Mouse (Mus musculus) testis, postnatal 14 days (tissue): ENCODE results near the gene Six3.

ENCODE experiments used
- DNase-seq: peaks from one replicate; pipeline ENCODE4 v3.0.0; 2021; ENCODE audit warnings: low spot score

The Six3 gene

GRCm38 (mm10) chr17:85613266-85613860 lies at the start of gene Six3:
Gene Six3 (plus strand): TSS chr17:85613608.
- DNase-seq = no peak

GRCm38 (mm10) chr17:85564107-85564506 lies 49.3 kb upstream of the Six3 start:
- no peak for DNase-seq

- DNase-seq = no peak
These were observed 39.4 kb upstream of the Six3 start for GRCm38 (mm10) chr17:85574023-85574422.

- DNase-seq = no peak
These were observed 35.1 kb upstream of the Six3 start for GRCm38 (mm10) chr17:85578290-85578689.

GRCm38 (mm10) chr17:85579350-85579749 lies 34.1 kb upstream of the Six3 start:
- no peak for DNase-seq

- DNase-seq = no peak
These were observed 33.2 kb upstream of the Six3 start for GRCm38 (mm10) chr17:85580221-85580620.

- no peak for DNase-seq
These were observed 29.2 kb upstream of the Six3 start for GRCm38 (mm10) chr17:85584170-85584569.

- no peak for DNase-seq
These were observed 28.8 kb upstream of the Six3 start for GRCm38 (mm10) chr17:85584573-85584972.

- no peak for DNase-seq
These were observed 27.6 kb upstream of the Six3 start for GRCm38 (mm10) chr17:85585779-85586178.

- no peak for DNase-seq
These were observed 21.4 kb upstream of the Six3 start for GRCm38 (mm10) chr17:85591976-85592375.

GRCm38 (mm10) chr17:85595853-85596252 lies 17.6 kb upstream of the Six3 start:
- peak; percentile 79 for DNase-seq

- no peak for DNase-seq
These were observed 17.0 kb upstream of the Six3 start for GRCm38 (mm10) chr17:85596341-85596890.

GRCm38 (mm10) chr17:85599520-85599919 lies 13.9 kb upstream of the Six3 start:
- no peak for DNase-seq

GRCm38 (mm10) chr17:85606463-85606862 lies 6.9 kb upstream of the Six3 start:
- DNase-seq = no peak

GRCm38 (mm10) chr17:85607556-85608365 lies 5.6 kb upstream of the Six3 start:
- DNase-seq = no peak

- DNase-seq = no peak
These were observed 4.9 kb upstream of the Six3 start for GRCm38 (mm10) chr17:85608366-85609093.

- DNase-seq = no peak
These were observed 4.3 kb upstream of the Six3 start for GRCm38 (mm10) chr17:85609094-85609425.

- DNase-seq = no peak
These were observed 3.6 kb upstream of the Six3 start for GRCm38 (mm10) chr17:85609621-85610392.

- no peak for DNase-seq
These were observed 2.9 kb upstream of the Six3 start for GRCm38 (mm10) chr17:85610393-85611115.

- no peak for DNase-seq
These were observed 1.6 kb upstream of the Six3 start for GRCm38 (mm10) chr17:85611521-85612515.
